Mouse (Mus musculus) central nervous system, embryonic 14 days (tissue): Measurements from ENCODE around the gene Ralbp1. TPM values are rescaled to one million over a fixed set of nuclear protein-coding genes. Genes with fewer than 3 reads are reported as not detected.

Experiments used
- polyA plus RNA-seq: library from polyadenylated mRNA; depleted of rRNA; stranded (reverse); fragments of >200 nt; gene quantifications from 2 replicates; pipeline ENCODE4 v1.2.3, GENCODE M21; 2012; rRNA removed

Ralbp1 gene
- 34.6 and 35.9 TPM in 2 replicates for polyA plus RNA-seq

GRCm38 (mm10) chr17:65885697-65886529 lies at the start of gene Ralbp1:
Gene Ralbp1, minus strand, starts transcription at chr17:65885798.

Other genes with a start within 250 kb of the Ralbp1 start
- gene Txndc2, start 243.6 kb downstream of the Ralbp1 start, polyA plus RNA-seq, result 0.04 and 0.18 TPM in 2 replicates
- 44.1 and 45.6 TPM in 2 replicates for gene Rab31, start 113.0 kb downstream of the Ralbp1 start, polyA plus RNA-seq
- gene Ppp4r1, start 103.2 kb downstream of the Ralbp1 start, polyA plus RNA-seq, result 92.1 and 97.4 TPM in 2 replicates
- 53.0 and 56.2 TPM in 2 replicates for gene Twsg1, start 65.4 kb upstream of the Ralbp1 start, polyA plus RNA-seq
- gene Ankrd12, start 191.3 kb upstream of the Ralbp1 start, polyA plus RNA-seq, result 19.6 and 20.6 TPM in 2 replicates
- gene Ndufv2, start 215.8 kb upstream of the Ralbp1 start, polyA plus RNA-seq, result 138 and 159 TPM in 2 replicates
- gene Washc1, start 225.7 kb upstream of the Ralbp1 start, polyA plus RNA-seq, result 54.5 and 56.3 TPM in 2 replicates
- 12.9 and 14.3 TPM in 2 replicates for gene Ddx11, start 237.7 kb upstream of the Ralbp1 start, polyA plus RNA-seq